Comparison of ENCODE assay signal across 7 mouse cellular contexts in the genomic region with DNA sequence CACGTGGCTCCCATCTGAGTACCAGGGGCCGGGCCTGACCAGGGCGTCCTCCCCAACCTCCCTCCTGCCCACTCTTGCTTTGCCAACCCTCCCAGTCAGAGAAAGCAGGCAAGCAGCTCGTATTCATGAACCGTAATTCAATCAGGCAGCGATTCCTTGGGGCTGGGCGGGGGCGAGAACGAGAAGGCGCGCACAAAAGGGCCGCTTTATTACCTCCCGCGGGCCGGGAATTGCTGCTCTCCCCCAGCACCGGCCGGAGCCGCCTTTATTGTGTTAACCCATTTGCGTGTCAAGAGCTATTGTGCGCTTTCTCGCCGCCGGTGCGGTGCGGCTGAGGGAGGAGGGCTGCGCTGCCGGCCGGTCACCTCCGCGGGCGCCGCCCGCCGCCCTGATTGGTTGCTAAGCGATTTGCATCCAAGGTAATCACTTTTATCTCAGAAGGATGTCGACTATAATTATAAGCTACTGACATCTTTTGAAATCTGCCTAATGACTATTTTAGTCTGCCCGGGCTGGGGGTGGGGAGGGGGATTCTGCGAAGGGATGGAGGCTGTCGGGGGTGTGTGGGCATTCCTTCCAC. TPM values are rescaled to one million over a fixed set of nuclear protein-coding genes. Genes with fewer than 3 reads are reported as not detected.
DNase-seq lines count a peak whose midpoint lies in the region; ATAC-seq and TF ChIP-seq lines count a peak whose summit lies in the region.

No protein-coding gene starts in this region.

- peak; percentile 44 to 48 for DNase-seq in left cerebral cortex, adult 2 months (ENCODE audit: extremely low spot score in 1 of 2, low spot score in 2 of 2)
- no peak for DNase-seq in left cerebral cortex, adult 8-10 months (ENCODE audit: low spot score in 2 of 2)
- DNase-seq in embryonic facial prominence, embryonic 11.5 days (ENCODE audit: low spot score) = peak; percentile 76
- no peak for DNase-seq in left cerebral cortex, postnatal 4 days

- H3K36me3 ChIP-seq in embryonic facial prominence, embryonic 11.5 days (replicated peaks; ENCODE audit: control insufficient read depth, insufficient read depth, low read depth, low read length) = no peaks in the 10 kb centered on the region
- no peaks in the 10 kb centered on the region for H3K36me3 ChIP-seq in intestine, postnatal 0 days (ENCODE audit: control insufficient read depth, insufficient read depth)
- no peaks in the 10 kb centered on the region for H3K36me3 ChIP-seq in neural tube, embryonic 13.5 days

- intact Hi-C loops in left cerebral cortex, adult 2 months (cut with DNase I) = no loop called here
- intact Hi-C loops in left cerebral cortex, postnatal 4 days (cut with DNase I) = no loop called here

- TF ChIP-seq CTCF in left cerebral cortex, adult 2 months (IDR thresholded peaks at IDR 0.05) = no peak
- TF ChIP-seq CTCF in intestine, postnatal 0 days (IDR thresholded peaks at IDR 0.05; ENCODE audit: low read depth) = no peak

- H3K9me3 ChIP-seq in embryonic facial prominence, embryonic 11.5 days (replicated peaks; ENCODE audit: control insufficient read depth, low read length) = no peaks in the 10 kb centered on the region
- no peaks in the 10 kb centered on the region for H3K9me3 ChIP-seq in intestine, postnatal 0 days (ENCODE audit: control insufficient read depth)
- H3K9me3 ChIP-seq in neural tube, embryonic 13.5 days = no peaks in the 10 kb centered on the region

- WGBS in embryonic facial prominence, embryonic 11.5 days = under 1% methylated on average over 39 of the region's 39 CpGs
- whole genome bisulfite sequencing in intestine, postnatal 0 days = 6% methylated on average over 39 of the region's 39 CpGs
- WGBS in neural tube, embryonic 13.5 days = under 1% methylated on average over 39 of the region's 39 CpGs

- H3K9ac ChIP-seq in embryonic facial prominence, embryonic 11.5 days (replicated peaks; ENCODE audit: low read length) = 0 out of 2 replicates have a peak overlapping the region, but pooled peaks have one; percentile 33
- H3K9ac ChIP-seq in intestine, postnatal 0 days (ENCODE audit: low read depth, low read length) = 0 out of 2 replicates have a peak overlapping the region, but pooled peaks have one; percentile 4
- H3K9ac ChIP-seq in neural tube, embryonic 13.5 days = peak overlapping the region; percentile 76

- peak overlapping the region; percentile 49 for H3K4me3 ChIP-seq in left cerebral cortex, adult 2 months
- peak overlapping the region; percentile 21 for H3K4me3 ChIP-seq in embryonic facial prominence, embryonic 11.5 days (ENCODE audit: low read depth, low read length)
- peak overlapping the region; percentile 33 for H3K4me3 ChIP-seq in intestine, postnatal 0 days (ENCODE audit: low read depth, low read length)
- H3K4me3 ChIP-seq in neural tube, embryonic 13.5 days = peak overlapping the region; percentile 89

- H3K4me2 ChIP-seq in embryonic facial prominence, embryonic 11.5 days (ENCODE audit: low read depth, low read length) = peak overlapping the region; percentile 46
- peak overlapping the region; percentile 67 for H3K4me2 ChIP-seq in intestine, postnatal 0 days (replicated peaks; ENCODE audit: low read depth)
- H3K4me2 ChIP-seq in neural tube, embryonic 13.5 days = peak overlapping the region; percentile 72

- ATAC-seq in embryonic facial prominence, embryonic 11.5 days (replicated peaks; ENCODE audit: insufficient number of reproducible peaks, low FRiP score, low TSS enrichment, low read depth) = peak; percentile 17; the same call in 1 of the 2 replicates
- no peak for ATAC-seq in intestine, postnatal 0 days
- 0 out of 2 replicates have a peak, but pooled peaks have one; percentile 3 for ATAC-seq in neural tube, embryonic 13.5 days (ENCODE audit: low read depth)
- no peak for ATAC-seq in erythroblast, adult 5-6 weeks (replicated peaks; ENCODE audit: low FRiP score, poor library complexity, severe bottlenecking)

- H3K27ac ChIP-seq in left cerebral cortex, adult 2 months = 0 out of 2 replicates have a peak overlapping the region, but pooled peaks have one; percentile 19
- no peak overlapping the region for H3K27ac ChIP-seq in embryonic facial prominence, embryonic 11.5 days (replicated peaks; ENCODE audit: low read depth, low read length)
- H3K27ac ChIP-seq in intestine, postnatal 0 days (ENCODE audit: low read depth, low read length) = no peak overlapping the region
- H3K27ac ChIP-seq in neural tube, embryonic 13.5 days (replicated peaks) = peak overlapping the region; percentile 94

- H3K4me1 ChIP-seq in embryonic facial prominence, embryonic 11.5 days (ENCODE audit: control insufficient read depth, insufficient read depth, low read length) = peaks cover 40% of the 10 kb centered on the region
- H3K4me1 ChIP-seq in intestine, postnatal 0 days (replicated peaks; ENCODE audit: control insufficient read depth, insufficient read depth, low read length) = peaks cover 31% of the 10 kb centered on the region; the same call in 1 of the 2 replicates
- peaks cover 86% of the 10 kb centered on the region for H3K4me1 ChIP-seq in neural tube, embryonic 13.5 days (replicated peaks)

- peaks cover 24% of the 10 kb centered on the region for H3K27me3 ChIP-seq in embryonic facial prominence, embryonic 11.5 days (ENCODE audit: control insufficient read depth, insufficient read depth, low read length)
- H3K27me3 ChIP-seq in intestine, postnatal 0 days (replicated peaks; ENCODE audit: control insufficient read depth, insufficient read depth, low read length) = no peaks in the 10 kb centered on the region
- H3K27me3 ChIP-seq in neural tube, embryonic 13.5 days = no peaks in the 10 kb centered on the region

RNA-seq across cellular contexts. Expression of gene Fam222a, which starts 3.7 kb away (rescaled TPM):
- total RNA-seq in left cerebral cortex, adult 2 months (2021) = 1 to 10 TPM; 7.9 to 9.0 TPM
- total RNA-seq in left cerebral cortex, adult 8-10 months (2022) = 10 to 100 TPM in 3 of 4 experiments, 1 to 10 TPM in 1; 8.6 to 12.8 (median 11.6) TPM
- polyA plus RNA-seq in embryonic facial prominence, embryonic 11.5 days (2014; fragmentation: Nextera tagmentation; extraction: Ambion mirVana) = 2.5 and 2.7 TPM in 2 replicates
- 2.3 and 3.2 TPM in 2 replicates for polyA plus RNA-seq in intestine, postnatal 0 days (2015; fragmentation: Nextera tagmentation; extraction: Ambion mirVana)
- 6.1 and 6.8 TPM in 2 replicates for polyA plus RNA-seq in neural tube, embryonic 13.5 days (2015; fragmentation: Nextera tagmentation; extraction: Ambion mirVana)
- 1.2 TPM in 1 of 2 replicates, not detected in the other for total RNA-seq in erythroblast, adult 5-6 weeks (2015; ENCODE audit: low replicate concordance)
- not detected in 2 replicates for total RNA-seq in erythroblast, adult 5-6 weeks (2017; ENCODE audit: low replicate concordance)
- 10 to 100 TPM in 1 of 2 experiments, 1 to 10 TPM in 1; 8.7 to 10.4 TPM for total RNA-seq in left cerebral cortex, postnatal 4 days (2021)

Comparison
In these comparisons a context has a peak if more than half of its experiments do, and no peak if none do; other contexts are left out.
1. DNase-seq: peak in left cerebral cortex, adult 2 months (2 of 2) and embryonic facial prominence, embryonic 11.5 days (single experiment); none in left cerebral cortex, adult 8-10 months (0 of 2) and left cerebral cortex, postnatal 4 days (single experiment).
2. H3K27ac ChIP-seq: peak in left cerebral cortex, adult 2 months (single experiment) and neural tube, embryonic 13.5 days (single experiment); none in embryonic facial prominence, embryonic 11.5 days (single experiment) and intestine, postnatal 0 days (single experiment).
3. H3K4me3 ChIP-seq: peak in every context shown above with its lines; median percentile 89 in neural tube, embryonic 13.5 days; 49 in left cerebral cortex, adult 2 months; 33 in intestine, postnatal 0 days; 21 in embryonic facial prominence, embryonic 11.5 days.
4. ATAC-seq: peak in embryonic facial prominence, embryonic 11.5 days (single experiment) and neural tube, embryonic 13.5 days (single experiment); none in intestine, postnatal 0 days (single experiment) and erythroblast, adult 5-6 weeks (single experiment).
5. H3K9ac ChIP-seq: peak in every context shown above with its lines; median percentile 76 in neural tube, embryonic 13.5 days; 33 in embryonic facial prominence, embryonic 11.5 days; 4 in intestine, postnatal 0 days.
6. RNA of gene Fam222a, which starts 3.7 kb away (total RNA-seq): 8.6 to 12.8 TPM in left cerebral cortex, adult 8-10 months, 8.7 to 10.4 TPM in left cerebral cortex, postnatal 4 days and 7.9 to 9.0 TPM in left cerebral cortex, adult 2 months; 1.2 TPM in erythroblast, adult 5-6 weeks; every median in the first group is over 4 times any median in the second.
7. Peak in every context shown above with its lines, with median percentiles within 50 percentile points of each other: H3K4me2 ChIP-seq.